Comparison of ENCODE assay signal across 13 mouse cellular contexts in the genomic region with DNA sequence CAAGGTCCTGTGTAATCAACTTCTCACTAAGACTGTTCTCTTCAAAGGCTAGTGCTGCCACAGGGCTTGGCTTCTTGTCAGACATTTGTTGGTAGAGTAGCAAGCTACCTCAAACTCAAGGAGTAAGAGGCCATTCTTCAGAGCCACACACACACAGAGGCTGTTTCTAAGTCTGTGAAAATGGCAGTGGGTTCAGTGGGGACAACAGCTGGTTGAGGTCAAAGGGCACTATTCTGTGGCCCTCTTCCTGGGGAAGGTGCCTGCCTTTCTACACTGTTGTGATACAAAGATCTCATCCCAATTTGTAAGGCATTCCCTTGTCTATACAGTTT.
A peak's percentile ranks its signal among the peaks of the same experiment; 100 is the strongest.
DNase-seq lines count a peak whose midpoint lies in the region; ATAC-seq and TF ChIP-seq lines count a peak whose summit lies in the region.
"Had no signal": no experiment of that assay in that cellular context is flagged by ENCODE, and none has a peak within 500 bp of the region (broad histone marks: within the 10 kb centered on the region; RNA-seq: fewer than 3 reads in every experiment).

No protein-coding gene starts in this region.

- H3K27ac ChIP-seq in forebrain, embryonic 12.5 days: peak overlapping the region; percentile 19; the same call in 1 of the 2 replicates
- H3K27ac ChIP-seq in forebrain, embryonic 10.5 days: no peak overlapping the region
- H3K27ac ChIP-seq in hindbrain, embryonic 13.5 days: peak overlapping the region; percentile 77
- H3K27ac ChIP-seq in hindbrain, embryonic 11.5 days (ENCODE audit: low read depth, low read length): no peak overlapping the region
- no peak overlapping the region for H3K27ac ChIP-seq in midbrain, postnatal 0 days (ENCODE audit: low read depth, low read length)
- H3K27ac ChIP-seq in midbrain, embryonic 10.5 days (replicated peaks): no peak overlapping the region
- 0 out of 2 replicates have a peak overlapping the region, but pooled peaks have one; percentile 18 for H3K27ac ChIP-seq in neural tube, embryonic 15.5 days (replicated peaks)
- H3K27ac ChIP-seq: heart, adult 2 months; liver, embryonic 15.5 days; macrophage had no signal

- H3K36me3 ChIP-seq in forebrain, embryonic 12.5 days (replicated peaks): no peaks in the 10 kb centered on the region
- H3K36me3 ChIP-seq in forebrain, embryonic 10.5 days (replicated peaks): no peaks in the 10 kb centered on the region
- no peaks in the 10 kb centered on the region for H3K36me3 ChIP-seq in hindbrain, embryonic 13.5 days
- no peaks in the 10 kb centered on the region for H3K36me3 ChIP-seq in hindbrain, embryonic 11.5 days (ENCODE audit: control insufficient read depth, insufficient read depth, low read length)
- no peaks in the 10 kb centered on the region for H3K36me3 ChIP-seq in midbrain, postnatal 0 days (ENCODE audit: insufficient read depth, low read length)
- H3K36me3 ChIP-seq in midbrain, embryonic 10.5 days: no peaks in the 10 kb centered on the region
- no peaks in the 10 kb centered on the region for H3K36me3 ChIP-seq in neural tube, embryonic 15.5 days
- H3K36me3 ChIP-seq: liver, embryonic 15.5 days had no signal

- H3K9ac ChIP-seq in forebrain, embryonic 12.5 days: no peak overlapping the region
- no peak overlapping the region for H3K9ac ChIP-seq in hindbrain, embryonic 13.5 days
- H3K9ac ChIP-seq in hindbrain, embryonic 11.5 days (ENCODE audit: low read depth, low read length): no peak overlapping the region
- no peak overlapping the region for H3K9ac ChIP-seq in midbrain, postnatal 0 days (replicated peaks; ENCODE audit: low read length, poor library complexity, severe bottlenecking)
- no peak overlapping the region for H3K9ac ChIP-seq in neural tube, embryonic 15.5 days (replicated peaks)
- H3K9ac ChIP-seq: liver, embryonic 15.5 days had no signal

- H3K4me3 ChIP-seq in forebrain, embryonic 12.5 days (replicated peaks): no peak overlapping the region
- no peak overlapping the region for H3K4me3 ChIP-seq in forebrain, embryonic 10.5 days
- no peak overlapping the region for H3K4me3 ChIP-seq in hindbrain, embryonic 13.5 days
- no peak overlapping the region for H3K4me3 ChIP-seq in hindbrain, embryonic 11.5 days (ENCODE audit: low read depth, low read length)
- no peak overlapping the region for H3K4me3 ChIP-seq in midbrain, postnatal 0 days (ENCODE audit: low read depth, low read length)
- no peak overlapping the region for H3K4me3 ChIP-seq in midbrain, embryonic 10.5 days
- H3K4me3 ChIP-seq in neural tube, embryonic 15.5 days (replicated peaks): no peak overlapping the region
- H3K4me3 ChIP-seq: heart, adult 2 months; liver, embryonic 15.5 days had no signal

- no peak for TF ChIP-seq CTCF in midbrain, postnatal 0 days (IDR thresholded peaks at IDR 0.05)

- DNase-seq in forebrain, embryonic 10.5 days (ENCODE audit: extremely low spot score, low spot score): no peak
- no peak for DNase-seq in hindbrain, embryonic 11.5 days (ENCODE audit: low spot score)
- DNase-seq in midbrain, postnatal 0 days (ENCODE audit: low spot score): no peak
- DNase-seq in midbrain, embryonic 10.5 days (ENCODE audit: low spot score): no peak
- no peak for DNase-seq in thymus, postnatal 25 days
- DNase-seq: kidney, adult 8-10 months had no signal

- H3K9me3 ChIP-seq in forebrain, embryonic 12.5 days: no peaks in the 10 kb centered on the region
- H3K9me3 ChIP-seq in forebrain, embryonic 10.5 days: no peaks in the 10 kb centered on the region
- no peaks in the 10 kb centered on the region for H3K9me3 ChIP-seq in hindbrain, embryonic 13.5 days
- no peaks in the 10 kb centered on the region for H3K9me3 ChIP-seq in hindbrain, embryonic 11.5 days (ENCODE audit: control insufficient read depth, low read length)
- H3K9me3 ChIP-seq in midbrain, postnatal 0 days (ENCODE audit: low read length): no peaks in the 10 kb centered on the region
- no peaks in the 10 kb centered on the region for H3K9me3 ChIP-seq in midbrain, embryonic 10.5 days (replicated peaks)
- H3K9me3 ChIP-seq in neural tube, embryonic 15.5 days (replicated peaks): no peaks in the 10 kb centered on the region
- H3K9me3 ChIP-seq: liver, embryonic 15.5 days had no signal

- 0 out of 2 replicates have a peak, but pooled peaks have one; percentile 61 for ATAC-seq in forebrain, embryonic 12.5 days (ENCODE audit: low FRiP score)
- ATAC-seq in hindbrain, embryonic 13.5 days (ENCODE audit: low FRiP score): no peak; the same call in none of the 2 replicates
- ATAC-seq in hindbrain, embryonic 11.5 days (ENCODE audit: low FRiP score): no peak
- peak; percentile 58; the same call in 1 of the 2 replicates for ATAC-seq in midbrain, postnatal 0 days (ENCODE audit: low FRiP score)
- no peak for ATAC-seq in neural tube, embryonic 15.5 days (ENCODE audit: low FRiP score)

- H3K4me1 ChIP-seq in forebrain, embryonic 12.5 days: no peaks in the 10 kb centered on the region
- 0 out of 2 replicates have a peak, but pooled peaks cover 4% of the 10 kb centered on the region for H3K4me1 ChIP-seq in forebrain, embryonic 10.5 days
- H3K4me1 ChIP-seq in hindbrain, embryonic 13.5 days (replicated peaks): peaks cover 6% of the 10 kb centered on the region
- no peaks in the 10 kb centered on the region for H3K4me1 ChIP-seq in hindbrain, embryonic 11.5 days (replicated peaks; ENCODE audit: control insufficient read depth, insufficient read depth, low read length)
- H3K4me1 ChIP-seq in midbrain, postnatal 0 days (ENCODE audit: insufficient read depth, low read length): no peaks in the 10 kb centered on the region
- H3K4me1 ChIP-seq in midbrain, embryonic 10.5 days: no peaks in the 10 kb centered on the region
- H3K4me1 ChIP-seq in neural tube, embryonic 15.5 days: peaks cover 5% of the 10 kb centered on the region
- H3K4me1 ChIP-seq: liver, embryonic 15.5 days had no signal

- H3K27me3 ChIP-seq in forebrain, embryonic 12.5 days: no peaks in the 10 kb centered on the region
- no peaks in the 10 kb centered on the region for H3K27me3 ChIP-seq in forebrain, embryonic 10.5 days (ENCODE audit: poor library complexity, severe bottlenecking)
- H3K27me3 ChIP-seq in hindbrain, embryonic 13.5 days: no peaks in the 10 kb centered on the region
- H3K27me3 ChIP-seq in hindbrain, embryonic 11.5 days (ENCODE audit: control insufficient read depth, insufficient read depth, low read length): no peaks in the 10 kb centered on the region
- no peaks in the 10 kb centered on the region for H3K27me3 ChIP-seq in midbrain, postnatal 0 days (ENCODE audit: insufficient read depth, low read length)
- no peaks in the 10 kb centered on the region for H3K27me3 ChIP-seq in midbrain, embryonic 10.5 days (ENCODE audit: low read depth, poor library complexity, severe bottlenecking)
- H3K27me3 ChIP-seq in neural tube, embryonic 15.5 days (replicated peaks): no peaks in the 10 kb centered on the region
- H3K27me3 ChIP-seq: CH12.LX; liver, embryonic 15.5 days had no signal

- H3K4me2 ChIP-seq in forebrain, embryonic 12.5 days: no peak overlapping the region
- H3K4me2 ChIP-seq in hindbrain, embryonic 13.5 days: no peak overlapping the region
- no peak overlapping the region for H3K4me2 ChIP-seq in hindbrain, embryonic 11.5 days (replicated peaks; ENCODE audit: low read depth, low read length)
- H3K4me2 ChIP-seq in midbrain, postnatal 0 days (ENCODE audit: low read depth, low read length, poor library complexity, severe bottlenecking): no peak overlapping the region
- no peak overlapping the region for H3K4me2 ChIP-seq in neural tube, embryonic 15.5 days
- H3K4me2 ChIP-seq: liver, embryonic 15.5 days had no signal

Comparison
In these comparisons a context has a peak if more than half of its experiments do, and no peak if none do; other contexts are left out.
1. H3K27ac ChIP-seq: peak in forebrain, embryonic 12.5 days (single experiment), hindbrain, embryonic 13.5 days (single experiment) and neural tube, embryonic 15.5 days (single experiment); none in forebrain, embryonic 10.5 days (single experiment), hindbrain, embryonic 11.5 days (single experiment), midbrain, postnatal 0 days (single experiment) and midbrain, embryonic 10.5 days (single experiment).
2. ATAC-seq: peak in forebrain, embryonic 12.5 days (single experiment) and midbrain, postnatal 0 days (single experiment); none in hindbrain, embryonic 13.5 days (single experiment), hindbrain, embryonic 11.5 days (single experiment) and neural tube, embryonic 15.5 days (single experiment).